20 mouse cellular contexts compared by ENCODE assay signal in the genomic region with DNA sequence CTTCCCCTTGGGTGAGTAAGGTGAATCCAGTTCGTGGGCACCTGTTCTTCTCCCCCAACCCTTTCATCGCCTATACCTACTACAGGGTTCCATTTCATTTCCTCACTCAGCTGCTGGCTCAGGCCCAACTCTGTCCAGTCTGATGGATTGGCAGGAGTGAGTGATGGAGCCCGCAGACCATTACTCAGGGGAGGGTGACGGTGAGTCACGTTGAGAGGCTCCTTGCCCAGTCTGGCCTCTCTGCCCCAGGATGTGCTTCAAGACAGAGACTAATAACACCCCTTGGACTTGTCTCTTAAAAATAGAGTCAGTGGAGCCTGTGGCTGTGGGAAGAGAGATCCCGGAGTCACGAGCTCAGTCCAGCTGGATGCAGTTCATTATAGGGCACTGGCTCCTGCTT. TPM values are rescaled to one million over a fixed set of nuclear protein-coding genes. Genes with fewer than 3 reads are reported as not detected.
DNase-seq lines count a peak whose midpoint lies in the region; ATAC-seq and TF ChIP-seq lines count a peak whose summit lies in the region.
"Had no signal": no experiment of that assay in that cellular context is flagged by ENCODE, and none has a peak within 500 bp of the region (broad histone marks: within the 10 kb centered on the region; RNA-seq: fewer than 3 reads in every experiment).

No protein-coding gene starts in this region.

- TF ChIP-seq POLR2A in myocyte (IDR thresholded peaks at IDR 0.05; ENCODE audit: insufficient read length, low read depth) = no peak

- 79% methylated on average over 7 of the region's 7 CpGs for WGBS in hindbrain, embryonic 16.5 days
- 85% methylated on average over 7 of the region's 7 CpGs for WGBS in hindbrain, embryonic 11.5 days

- no peaks in the 10 kb centered on the region for H3K79me3 ChIP-seq in C2C12 (ENCODE audit: low read depth)

- no peak overlapping the region for H3K9ac ChIP-seq in hindbrain, embryonic 16.5 days (ENCODE audit: low read depth, low read length)
- H3K9ac ChIP-seq in hindbrain, embryonic 11.5 days (ENCODE audit: low read depth, low read length) = no peak overlapping the region
- H3K9ac ChIP-seq: embryonic facial prominence, embryonic 12.5 days; forebrain, embryonic 12.5 days; liver, postnatal 0 days had no signal

- no peaks in the 10 kb centered on the region for H3K4me1 ChIP-seq in hindbrain, embryonic 16.5 days (ENCODE audit: control insufficient read depth, insufficient read depth, low read depth, low read length)
- H3K4me1 ChIP-seq in hindbrain, embryonic 11.5 days (replicated peaks; ENCODE audit: control insufficient read depth, insufficient read depth, low read length) = no peaks in the 10 kb centered on the region
- H3K4me1 ChIP-seq: embryonic facial prominence, embryonic 12.5 days; forebrain, embryonic 12.5 days had no signal

- no peaks in the 10 kb centered on the region for H3K27me3 ChIP-seq in hindbrain, embryonic 16.5 days (replicated peaks; ENCODE audit: control insufficient read depth, insufficient read depth, low read length)
- H3K27me3 ChIP-seq in hindbrain, embryonic 11.5 days (ENCODE audit: control insufficient read depth, insufficient read depth, low read length) = no peaks in the 10 kb centered on the region
- H3K27me3 ChIP-seq in C2C12 (ENCODE audit: control insufficient read depth, insufficient read depth, insufficient read length) = no peaks in the 10 kb centered on the region
- H3K27me3 ChIP-seq in myocyte (ENCODE audit: control insufficient read depth, insufficient read depth, insufficient read length) = no peaks in the 10 kb centered on the region
- H3K27me3 ChIP-seq: embryonic facial prominence, embryonic 12.5 days; forebrain, embryonic 12.5 days had no signal

- H3ac ChIP-seq in C2C12 (ENCODE audit: control insufficient read depth, insufficient read length, low read depth) (no peak overlapping the region), myocyte (ENCODE audit: control insufficient read depth, insufficient read length) (no peak overlapping the region)

- DNase-seq in hindbrain, embryonic 11.5 days (ENCODE audit: low spot score) = no peak
- peak; percentile 49 for DNase-seq in adipocyte (ENCODE audit: low spot score)
- no peak for DNase-seq in kidney, postnatal 14 days
- no peak for DNase-seq in frontal cortex, postnatal 25 days (ENCODE audit: low spot score in 2 of 2)
- DNase-seq: cerebellum, adult 2 months; gastrocnemius, adult 2 months; kidney, adult 18-20 months; left cerebral cortex, postnatal 4 days; liver, postnatal 0 days; thymus, postnatal 14 days had no signal

- no peak overlapping the region for H3K27ac ChIP-seq in hindbrain, embryonic 16.5 days (ENCODE audit: low read depth, low read length)
- H3K27ac ChIP-seq in hindbrain, embryonic 11.5 days (ENCODE audit: low read depth, low read length) = no peak overlapping the region
- H3K27ac ChIP-seq: embryonic facial prominence, embryonic 12.5 days; forebrain, embryonic 12.5 days; gastrocnemius, adult 2 months; kidney, postnatal 0 days; midbrain, embryonic 10.5 days had no signal

- no peak overlapping the region for H3K4me3 ChIP-seq in hindbrain, embryonic 16.5 days (ENCODE audit: low read length)
- no peak overlapping the region for H3K4me3 ChIP-seq in hindbrain, embryonic 11.5 days (ENCODE audit: low read depth, low read length)
- H3K4me3 ChIP-seq in C2C12 (ENCODE audit: insufficient read depth, poor library complexity, severe bottlenecking) (no peak overlapping the region), myocyte (no peak overlapping the region)
- H3K4me3 ChIP-seq: embryonic facial prominence, embryonic 12.5 days; forebrain, embryonic 12.5 days; gastrocnemius, adult 2 months; midbrain, embryonic 10.5 days had no signal

- H3K4me2 ChIP-seq in hindbrain, embryonic 16.5 days (ENCODE audit: low read length) = no peak overlapping the region
- H3K4me2 ChIP-seq in hindbrain, embryonic 11.5 days (replicated peaks; ENCODE audit: low read depth, low read length) = no peak overlapping the region
- peak overlapping the region; percentile 72 for H3K4me2 ChIP-seq in myocyte (ENCODE audit: low read depth)
- H3K4me2 ChIP-seq: embryonic facial prominence, embryonic 12.5 days; forebrain, embryonic 12.5 days; heart, embryonic 11.5 days had no signal

- no peak for TF ChIP-seq CTCF in C2C12 (IDR thresholded peaks at IDR 0.05; ENCODE audit: control insufficient read depth, insufficient read depth, insufficient read length)

- no peaks in the 10 kb centered on the region for H3K9me3 ChIP-seq in hindbrain, embryonic 16.5 days (ENCODE audit: control insufficient read depth, low read length)
- no peaks in the 10 kb centered on the region for H3K9me3 ChIP-seq in hindbrain, embryonic 11.5 days (ENCODE audit: control insufficient read depth, low read length)
- H3K9me3 ChIP-seq: embryonic facial prominence, embryonic 12.5 days; forebrain, embryonic 12.5 days; midbrain, embryonic 10.5 days had no signal

- ATAC-seq in hindbrain, embryonic 16.5 days = 0 out of 2 replicates have a peak, but pooled peaks have one; percentile 37
- no peak for ATAC-seq in hindbrain, embryonic 11.5 days (ENCODE audit: low FRiP score)
- ATAC-seq: liver, postnatal 0 days; lung, postnatal 0 days; midbrain, embryonic 16.5 days had no signal

- H3K36me3 ChIP-seq in hindbrain, embryonic 16.5 days (ENCODE audit: control insufficient read depth, insufficient read depth, low read length) = no peaks in the 10 kb centered on the region
- H3K36me3 ChIP-seq in hindbrain, embryonic 11.5 days (ENCODE audit: control insufficient read depth, insufficient read depth, low read length) = no peaks in the 10 kb centered on the region
- H3K36me3 ChIP-seq in C2C12 (ENCODE audit: control insufficient read depth, insufficient read depth) (no peaks in the 10 kb centered on the region), myocyte (ENCODE audit: control insufficient read depth, insufficient read depth) (no peaks in the 10 kb centered on the region)
- H3K36me3 ChIP-seq: embryonic facial prominence, embryonic 12.5 days; forebrain, embryonic 12.5 days; midbrain, embryonic 10.5 days had no signal

- H3K79me2 ChIP-seq in C2C12 (ENCODE audit: control insufficient read depth, insufficient read depth) (no peaks in the 10 kb centered on the region), myocyte (ENCODE audit: control insufficient read depth, insufficient read depth) (no peaks in the 10 kb centered on the region)

TF ChIP-seq in C2C12, 6 proteins besides CTCF, POLR2A, EP300 and RAD21:
- TF ChIP-seq FOSL1 (IDR thresholded peaks at IDR 0.05; ENCODE audit: insufficient read depth, low read length, poor library complexity, severe bottlenecking) (peak; percentile 87), USF1 (IDR thresholded peaks at IDR 0.05; ENCODE audit: low read depth) (peak; percentile 55), MYOD1 (IDR thresholded peaks at IDR 0.05; ENCODE audit: control insufficient read depth, insufficient read length, low read depth) (peak; percentile 87), MAX (IDR thresholded peaks at IDR 0.05) (peak; percentile 46), MYOG (IDR thresholded peaks at IDR 0.05; ENCODE audit: control insufficient read depth, extremely low read depth, insufficient read length) (no peak)

TF ChIP-seq in myocyte, 11 proteins besides CTCF, POLR2A, EP300 and RAD21:
- TF ChIP-seq TCF3 (IDR thresholded peaks at IDR 0.05; ENCODE audit: insufficient read length, low read depth) = no peak
- no peak for TF ChIP-seq REST (IDR thresholded peaks at IDR 0.05; ENCODE audit: insufficient read depth, insufficient read length)
- no peak for TF ChIP-seq CEBPB (IDR thresholded peaks at IDR 0.05; ENCODE audit: insufficient read depth, poor library complexity, severe bottlenecking)
- peak in 2 of 3 experiments; percentile 23 to 71 for TF ChIP-seq MYOD1 (IDR thresholded peaks at IDR 0.05; ENCODE audit: control insufficient read depth in 1 of 3, insufficient read length in 2 of 3, low read depth in 2 of 3)

RNA-seq across cellular contexts. Expression of gene Atp6v1g1, which starts 14.2 kb away (rescaled TPM):
- polyA plus RNA-seq in hindbrain, embryonic 16.5 days (2015; fragmentation: Nextera tagmentation; extraction: Ambion mirVana) = 389 and 410 TPM in 2 replicates
- polyA plus RNA-seq in hindbrain, embryonic 11.5 days (2014; fragmentation: Nextera tagmentation; extraction: Ambion mirVana) = 424 and 428 TPM in 2 replicates
- 335 TPM for polyA plus RNA-seq in C2C12 (2012; fragmentation: generic; extraction: Trizol)
- polyA plus RNA-seq in myocyte (2012; fragmentation: generic; extraction: Trizol) = 447 TPM

RNA-seq across cellular contexts. Expression of gene Tmem268, which starts 28.2 kb away (rescaled TPM):
- polyA plus RNA-seq in hindbrain, embryonic 16.5 days (2015; fragmentation: Nextera tagmentation; extraction: Ambion mirVana) = 3.8 and 5.1 TPM in 2 replicates
- polyA plus RNA-seq in hindbrain, embryonic 11.5 days (2014; fragmentation: Nextera tagmentation; extraction: Ambion mirVana) = 4.7 and 4.8 TPM in 2 replicates
- 19.5 TPM for polyA plus RNA-seq in C2C12 (2012; fragmentation: generic; extraction: Trizol)
- 19.5 TPM for polyA plus RNA-seq in myocyte (2012; fragmentation: generic; extraction: Trizol)

RNA-seq across cellular contexts. Expression of gene Whrn, which starts 34.6 kb away (rescaled TPM):
- polyA plus RNA-seq in hindbrain, embryonic 16.5 days (2015; fragmentation: Nextera tagmentation; extraction: Ambion mirVana) = 5.0 and 5.4 TPM in 2 replicates
- polyA plus RNA-seq in hindbrain, embryonic 11.5 days (2014; fragmentation: Nextera tagmentation; extraction: Ambion mirVana) = 5.9 and 6.6 TPM in 2 replicates
- polyA plus RNA-seq in C2C12 (2012; fragmentation: generic; extraction: Trizol) = 28.9 TPM
- 18.8 TPM for polyA plus RNA-seq in myocyte (2012; fragmentation: generic; extraction: Trizol)
